Mouse (Mus musculus) G1E-ER4 (cell line): Measurements from ENCODE around the gene Sh2d4b. TPM values are rescaled to one million over a fixed set of nuclear protein-coding genes. Genes with fewer than 3 reads are reported as not detected.

Experiments
- GATA1 ChIP-seq: IDR thresholded peaks from one replicate; pipeline ENCODE4 v1.8.0; 2012; ENCODE audit warnings: low read length, inconsistent platforms
- polyA plus RNA-seq: library from polyadenylated mRNA; stranded (reverse); fragments of >175 nt; gene quantifications from 2 replicates; pipeline ENCODE4 v1.2.3, GENCODE M21; 2012

Sh2d4b gene
- polyA plus RNA-seq, 1 experiment = not detected

DNA sequence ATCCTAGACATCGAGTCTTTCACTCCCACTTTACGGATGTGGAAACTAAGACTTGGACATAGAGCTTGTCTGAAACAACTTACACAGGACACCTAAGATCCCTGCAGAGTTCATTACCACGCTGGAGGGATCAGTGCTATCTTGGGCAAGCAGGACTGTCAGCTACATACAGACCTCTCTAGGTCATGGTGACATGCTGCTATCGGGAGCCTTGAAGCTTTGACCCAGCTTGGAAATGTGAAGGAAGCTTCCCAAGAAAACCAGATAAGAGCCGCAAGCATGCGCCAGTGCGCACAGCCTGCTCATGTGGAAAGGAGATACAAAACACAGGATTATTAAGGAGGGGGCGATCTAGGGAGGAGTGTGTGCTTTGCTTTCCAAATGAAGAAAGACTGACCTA, 22.8 kb upstream of the Sh2d4b start:
- no peak for TF ChIP-seq GATA1

DNA sequence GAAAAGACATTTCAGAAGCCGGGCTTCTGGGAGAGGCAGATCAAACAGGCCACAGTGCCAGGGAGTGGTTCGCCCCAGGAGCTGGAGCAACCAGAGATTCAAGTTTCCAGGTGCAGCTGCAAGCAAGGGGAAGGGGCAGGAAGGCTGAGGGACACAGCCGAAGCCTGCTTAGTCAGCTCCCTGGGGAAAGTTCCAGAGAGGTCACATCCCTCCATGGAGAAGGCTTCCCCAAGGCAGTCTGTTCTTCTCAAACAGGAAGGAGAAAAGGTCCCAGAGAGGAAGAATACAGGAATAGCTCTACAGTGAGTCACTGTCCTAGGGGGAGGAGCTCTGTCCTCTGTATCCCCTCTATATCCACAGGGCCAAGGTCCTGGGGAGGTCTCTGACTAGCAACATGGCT, 21.6 kb upstream of the Sh2d4b start:
- TF ChIP-seq GATA1 = no peak

DNA sequence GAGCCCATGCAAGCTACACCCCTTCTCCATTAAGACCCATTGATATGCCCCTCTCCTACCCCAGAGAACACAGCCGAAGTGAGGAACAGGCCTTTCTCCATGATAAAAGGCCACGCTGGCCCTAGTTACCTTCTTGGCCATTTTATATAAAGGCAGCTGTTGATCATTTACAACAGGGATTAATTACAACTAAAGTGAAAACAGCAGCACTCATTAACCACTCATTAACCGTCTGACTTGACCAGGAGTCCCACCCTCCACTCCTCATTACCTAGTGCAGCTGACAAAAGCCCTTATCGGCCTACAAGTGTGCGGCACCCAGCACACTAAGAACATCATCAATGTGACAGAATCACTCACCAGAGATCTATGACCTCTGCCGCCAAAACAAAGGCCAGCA, 20.6 kb upstream of the Sh2d4b start:
- TF ChIP-seq GATA1 = no peak

DNA sequence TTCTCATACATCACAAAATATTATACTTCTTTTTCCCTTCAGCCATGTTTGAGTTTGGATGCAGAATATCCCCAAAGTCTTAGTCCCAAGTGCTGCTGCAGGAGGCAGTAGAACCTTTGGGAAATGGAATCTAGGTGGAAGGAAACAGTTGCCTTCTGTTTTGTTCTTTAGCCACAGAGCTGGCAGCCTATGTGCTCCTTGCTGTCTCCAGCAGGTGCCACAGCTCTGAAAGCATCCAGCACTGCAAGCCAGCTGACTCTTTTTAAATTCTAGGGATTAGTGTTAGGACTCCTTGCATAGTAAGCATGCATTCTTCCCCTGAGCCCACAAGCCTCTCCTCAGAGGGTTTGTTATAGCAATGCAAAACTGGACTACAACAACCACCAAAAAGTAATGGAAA, 18.5 kb upstream of the Sh2d4b start:
- TF ChIP-seq GATA1 = no peak

DNA sequence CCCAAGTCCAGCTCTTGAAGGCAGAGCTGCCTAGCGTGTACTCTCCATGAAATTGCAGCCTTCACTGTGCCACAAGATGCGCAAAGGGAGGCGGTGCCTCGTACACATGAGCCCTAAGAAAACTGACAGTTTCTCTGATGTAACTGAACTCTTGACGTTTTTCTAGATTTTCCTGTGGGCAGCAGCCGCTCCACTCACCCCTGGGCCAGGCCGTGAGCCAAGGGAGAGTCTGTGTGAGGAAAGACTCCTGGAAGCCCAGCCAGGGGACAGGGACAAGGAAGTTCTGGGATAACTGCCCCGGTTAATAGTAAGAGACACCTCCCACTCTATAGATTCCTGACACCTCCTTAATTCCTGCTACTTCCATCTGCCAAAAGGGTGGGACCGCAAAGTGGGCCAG, 15.7 kb upstream of the Sh2d4b start:
- no peak for TF ChIP-seq GATA1

DNA sequence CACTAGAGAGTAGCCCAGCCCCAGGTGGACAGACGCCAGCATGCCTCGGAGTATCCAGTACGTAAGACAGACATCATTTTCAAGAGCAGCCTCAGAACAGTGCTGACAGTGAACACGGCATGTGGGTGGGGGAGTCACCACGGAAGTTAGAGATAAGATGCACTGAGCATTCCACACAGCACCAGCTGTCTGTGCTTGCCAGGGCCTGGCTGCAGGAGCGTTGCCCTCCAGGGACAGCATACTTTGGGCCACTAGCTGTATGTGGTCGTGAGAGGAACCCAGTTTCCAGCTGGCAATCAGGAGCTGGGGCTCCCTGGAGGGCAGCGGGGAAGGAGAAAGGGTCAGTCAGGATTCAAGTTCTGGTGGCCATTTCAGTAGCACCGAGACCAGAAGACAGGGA, 13.7 kb upstream of the Sh2d4b start:
- no peak for TF ChIP-seq GATA1

DNA sequence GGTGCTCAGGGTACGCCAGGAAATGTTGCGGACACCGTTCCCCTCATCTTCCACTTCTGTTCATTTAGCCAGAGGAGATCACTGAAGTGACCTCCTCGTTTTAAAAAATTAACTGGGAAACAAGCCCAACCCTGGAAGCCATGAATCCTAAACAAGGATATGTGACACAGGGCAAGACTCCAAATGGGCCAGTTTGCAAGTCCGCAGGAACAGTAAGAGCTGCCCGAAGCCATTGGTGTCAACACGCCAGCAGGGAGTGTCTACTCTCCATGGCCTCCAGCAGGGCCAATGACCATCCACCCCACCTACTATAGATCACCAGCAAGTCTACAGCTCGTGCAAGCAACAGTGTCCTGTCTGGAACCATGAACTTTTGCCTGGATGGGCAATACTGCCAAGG, 12.7 kb upstream of the Sh2d4b start:
- TF ChIP-seq GATA1 = no peak

DNA sequence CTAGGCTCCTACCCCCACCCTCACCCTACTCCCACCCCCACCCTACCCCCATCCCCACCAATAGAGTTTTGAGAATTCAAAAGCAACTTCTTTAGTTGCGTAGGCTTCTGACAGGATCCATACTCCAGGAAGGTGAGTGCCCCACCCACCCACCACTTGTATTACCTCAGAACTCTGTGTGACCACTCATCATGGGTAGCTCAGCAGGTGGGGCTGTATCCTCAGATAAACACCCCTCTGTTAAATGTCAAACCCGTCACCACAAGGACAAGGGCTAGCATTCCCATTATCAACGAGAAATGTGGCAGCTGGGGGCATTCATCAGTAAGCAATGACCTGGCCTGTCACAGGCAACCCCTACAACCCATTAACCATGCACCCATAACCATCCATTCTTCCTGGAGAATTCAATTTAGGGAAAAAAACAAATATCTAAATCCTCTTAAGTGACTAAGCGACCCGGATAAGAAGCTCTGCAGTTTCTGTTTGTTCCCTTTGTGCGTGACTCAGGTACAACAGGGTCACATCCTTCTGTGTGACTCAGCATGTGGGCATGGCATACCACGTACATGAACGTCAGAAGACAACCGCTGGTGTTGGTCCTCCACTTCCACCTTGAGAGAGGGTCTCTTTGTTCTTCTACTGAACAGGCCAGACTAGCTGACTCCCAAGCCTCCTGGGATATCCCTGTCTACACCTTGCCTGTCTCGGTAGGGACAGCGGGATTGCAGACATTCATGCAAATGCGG, 9.4 kb upstream of the Sh2d4b start:
- no peak for TF ChIP-seq GATA1

DNA sequence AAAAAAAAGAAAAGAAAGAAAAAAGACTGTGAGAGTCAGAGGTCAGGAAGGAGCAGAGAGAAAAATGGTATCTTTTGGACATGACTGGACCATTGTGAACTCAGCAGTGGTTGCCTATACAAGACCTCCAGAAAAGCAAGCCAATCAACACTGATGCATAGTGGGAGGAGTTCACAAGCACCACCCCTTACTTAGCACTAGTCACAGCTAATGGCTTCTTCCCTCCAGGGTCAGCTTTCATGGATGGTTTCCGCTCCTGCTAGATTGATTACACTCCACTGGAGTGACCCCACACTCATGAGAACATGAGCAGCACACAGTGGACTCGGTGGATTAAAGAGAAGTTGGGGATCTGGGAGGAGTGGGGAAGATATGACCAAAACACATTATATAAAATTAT, 7.2 kb upstream of the Sh2d4b start:
- TF ChIP-seq GATA1 = no peak

DNA sequence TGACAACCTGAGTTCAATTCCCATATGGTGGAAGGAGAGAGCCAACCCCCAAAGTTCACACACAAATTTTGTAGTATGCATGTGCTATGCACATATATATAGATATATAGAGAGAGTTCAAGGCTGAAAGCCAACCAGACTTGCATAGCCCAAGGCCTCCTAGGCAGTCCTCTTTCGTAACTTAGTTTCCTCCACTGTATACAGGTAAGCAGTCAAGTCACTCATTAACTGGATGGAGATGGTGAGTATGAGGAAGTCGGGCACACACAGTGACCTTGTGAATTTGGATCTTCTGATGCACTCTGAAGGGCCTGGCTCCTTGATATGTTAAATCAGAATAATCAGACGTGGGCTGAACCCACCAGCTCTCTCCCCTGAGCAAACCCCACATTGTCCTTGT, 4.8 kb upstream of the Sh2d4b start:
- no peak for TF ChIP-seq GATA1

DNA sequence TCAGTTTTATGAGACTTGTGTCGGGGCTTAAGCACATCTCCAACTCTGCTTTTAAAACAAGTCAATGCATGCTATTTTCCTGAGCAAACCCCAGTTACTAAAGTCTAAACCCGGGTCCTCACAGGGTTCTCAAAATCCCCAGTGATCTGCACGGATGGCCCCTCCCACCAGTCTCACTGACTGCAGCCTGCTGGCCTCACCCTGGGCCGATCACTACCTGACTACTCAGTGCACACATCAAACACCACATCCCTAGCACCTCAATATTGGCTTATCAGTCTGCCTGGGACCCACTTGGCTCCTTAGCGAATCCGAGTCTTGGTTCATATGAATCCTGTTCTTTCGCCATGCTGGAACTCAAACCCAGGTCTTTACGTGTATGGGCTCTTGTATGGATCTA, 2.6 kb upstream of the Sh2d4b start:
- no peak for TF ChIP-seq GATA1

DNA sequence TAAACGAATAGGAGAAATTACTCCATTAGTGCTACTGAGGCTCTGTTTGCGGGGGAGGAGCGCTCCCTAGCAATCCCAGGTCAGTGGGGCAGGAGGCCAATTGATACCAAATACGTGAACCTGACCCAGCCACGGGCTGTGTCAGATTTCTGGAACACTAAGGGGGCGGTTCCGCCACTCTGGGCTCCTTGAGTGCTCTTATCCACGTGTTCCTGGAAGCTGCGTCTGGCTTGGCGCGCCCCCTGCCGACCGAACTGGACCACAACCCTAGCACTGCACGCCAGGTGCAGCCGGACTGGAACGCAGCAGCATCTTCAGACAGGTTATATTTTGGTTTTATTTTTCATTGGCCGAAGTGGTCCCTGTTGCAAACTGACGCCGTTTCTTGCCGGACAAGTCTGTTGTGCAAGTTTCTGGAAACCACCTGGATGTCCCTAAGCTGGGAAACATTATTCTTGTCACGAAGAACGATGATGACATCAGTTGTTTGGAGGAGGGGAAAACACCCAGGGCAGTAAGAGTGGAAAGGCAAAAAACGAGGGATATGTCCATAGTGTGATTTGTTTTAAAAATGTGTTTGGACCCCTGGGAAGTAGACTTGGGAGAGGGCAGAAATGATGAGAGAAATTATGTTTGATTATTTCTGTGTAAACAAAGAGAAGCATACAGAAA, 1.6 kb upstream of the Sh2d4b start:
- TF ChIP-seq GATA1 = no peak

DNA sequence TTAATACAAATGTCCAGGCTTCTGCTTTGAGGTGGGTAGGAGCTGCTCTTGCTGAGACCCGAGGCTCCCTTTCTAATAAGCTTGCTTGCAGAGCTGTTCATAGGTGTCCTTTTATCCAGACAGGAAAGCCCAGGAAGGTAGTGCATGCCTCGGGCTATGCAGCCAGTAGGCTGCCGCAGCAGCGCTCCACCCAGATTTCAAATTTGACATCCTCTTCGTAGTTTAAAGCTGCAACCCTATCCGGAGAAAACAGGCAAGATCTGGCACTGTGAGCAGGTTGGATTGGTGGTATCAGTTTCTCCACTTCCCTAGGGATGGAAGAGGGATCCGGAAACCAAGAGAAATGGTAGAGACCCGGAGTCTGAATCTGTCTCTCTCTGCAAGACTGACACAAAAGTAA, 818 bp upstream of the Sh2d4b start:
- no peak for TF ChIP-seq GATA1

DNA sequence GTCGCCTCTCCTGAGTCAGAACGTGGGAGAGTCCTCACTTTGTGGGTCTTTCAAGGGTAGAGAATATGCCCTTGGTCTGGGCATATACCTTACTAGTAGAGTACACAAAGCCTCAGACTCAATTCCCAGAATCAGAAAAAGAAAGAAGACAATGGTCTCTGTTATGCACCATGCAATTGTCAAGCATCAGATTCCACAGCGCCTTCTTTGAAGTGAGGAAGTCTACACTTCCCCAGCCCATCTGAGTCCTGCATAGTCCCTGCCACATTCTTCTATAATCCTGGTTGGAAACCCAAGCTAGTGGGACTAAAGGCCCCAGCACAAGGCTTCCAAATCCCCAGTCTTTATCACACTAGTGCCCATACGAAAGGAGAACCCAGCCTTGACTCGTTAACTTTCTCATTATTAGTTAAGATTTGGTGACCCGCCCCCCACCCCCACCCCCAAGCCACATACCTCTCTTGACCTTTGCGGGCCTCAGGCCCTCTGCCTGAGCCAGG, 690 bp downstream of the Sh2d4b start:
- no peak for TF ChIP-seq GATA1

DNA sequence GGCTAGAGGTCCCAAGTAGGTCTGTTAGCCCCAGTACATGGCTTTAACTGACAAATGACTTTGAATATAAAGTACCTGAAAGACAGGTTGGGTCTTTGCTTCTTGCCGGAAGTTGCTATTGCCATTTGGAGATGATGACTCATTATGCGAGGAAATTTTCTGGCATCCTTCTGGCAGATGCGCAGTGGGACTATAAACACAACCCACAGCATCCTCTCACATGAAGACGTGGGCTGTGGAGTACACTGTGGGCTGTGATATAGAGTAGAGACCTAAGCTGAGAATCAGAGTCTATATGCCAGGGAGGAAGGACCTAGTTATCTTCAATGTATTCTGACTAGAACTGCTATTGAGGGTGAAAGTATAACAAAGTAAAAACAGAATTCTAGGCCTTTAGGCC, 1.6 kb downstream of the Sh2d4b start:
- TF ChIP-seq GATA1 = no peak

DNA sequence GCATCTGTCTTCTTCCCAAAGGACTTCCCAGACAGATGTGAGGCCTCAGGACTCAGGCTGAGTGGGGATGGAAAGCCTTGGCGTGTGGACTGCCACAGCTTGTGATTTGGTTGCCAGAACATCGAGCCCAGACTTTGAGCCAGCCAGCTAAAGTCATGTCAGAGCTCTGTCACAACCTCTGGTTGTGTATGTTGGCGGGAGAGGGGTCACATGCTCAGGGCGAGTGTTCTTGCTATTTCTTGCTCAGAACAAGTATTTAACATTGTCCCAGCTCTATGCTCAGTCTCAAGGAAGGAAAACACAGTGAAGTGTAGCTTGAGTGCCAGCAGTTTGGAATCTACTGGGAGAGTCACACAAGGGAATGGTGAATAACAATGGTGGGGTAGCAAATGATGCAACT, 3.4 kb downstream of the Sh2d4b start:
- TF ChIP-seq GATA1 = no peak

DNA sequence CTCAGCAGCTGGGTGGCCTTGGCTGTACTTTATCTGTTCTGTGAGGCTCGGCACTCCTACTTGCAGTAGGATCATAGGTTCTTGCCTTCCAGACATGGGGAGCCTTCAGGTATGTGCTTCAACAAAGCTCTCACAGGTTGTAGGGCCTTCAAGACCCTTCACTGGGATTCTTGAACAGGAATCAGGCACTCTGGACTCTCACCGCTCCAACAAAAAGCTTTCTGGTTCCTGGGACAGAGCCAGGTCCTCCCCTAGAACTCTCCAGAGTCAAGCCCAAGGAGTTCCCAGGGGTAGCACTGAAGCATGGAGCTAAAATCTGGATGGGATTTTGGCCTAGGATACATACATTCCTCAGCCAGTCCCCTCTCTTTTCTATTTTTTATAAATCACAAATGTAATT, 3.9 kb downstream of the Sh2d4b start:
- TF ChIP-seq GATA1 = no peak

DNA sequence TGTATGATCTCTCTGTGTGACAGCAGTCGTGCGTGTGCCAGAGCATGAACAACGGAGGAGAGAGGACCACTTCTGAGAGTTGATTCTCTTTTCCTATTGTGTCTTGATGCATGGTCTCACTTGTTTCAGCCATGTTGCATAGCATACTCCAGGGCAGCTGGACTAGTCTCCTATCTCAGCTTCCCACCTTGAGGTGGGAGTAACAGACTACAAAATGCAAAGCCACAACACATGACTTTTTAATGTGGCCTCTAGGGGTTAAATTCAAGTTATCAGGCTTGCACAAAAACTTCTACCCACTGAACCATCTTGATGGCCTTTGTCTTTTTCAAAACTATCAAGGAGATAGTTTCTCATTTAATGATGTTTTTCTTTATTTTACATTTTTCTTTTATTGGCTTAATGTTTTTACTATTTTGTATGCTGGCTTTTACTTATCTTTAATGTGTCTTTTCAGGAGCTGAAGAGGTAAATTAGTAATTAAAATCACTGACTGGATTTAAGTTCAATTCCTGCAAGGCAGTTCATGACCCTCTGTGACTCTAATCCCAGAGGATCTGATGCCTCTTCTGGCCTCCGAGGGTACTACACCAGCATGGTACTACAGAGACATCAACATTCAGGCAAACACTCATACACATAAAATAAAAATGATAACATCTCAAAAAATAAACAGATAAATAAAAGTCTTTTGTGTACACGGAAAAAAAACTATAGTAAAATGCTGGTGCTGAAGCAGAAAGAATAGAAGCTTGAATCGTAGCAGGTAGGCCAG, 6.5 kb downstream of the Sh2d4b start:
- no peak for TF ChIP-seq GATA1
